Mouse (Mus musculus) liver, adult 2 months (tissue): ENCODE results near the gene Flg. TPM values are rescaled to one million over a fixed set of nuclear protein-coding genes. Genes with fewer than 3 reads are reported as not detected.

Experiments
- DNase-seq: peaks from one replicate; pipeline ENCODE4 v3.0.0-alpha.2; 2011; ENCODE audit warnings: low read depth, low spot score; ENCODE audit errors: extremely low read depth
- H3K27ac ChIP-seq: fragments of 200-500 bp; replicated peaks from 2 replicates; pipeline ENCODE4 v1.5.1; 2012; ENCODE audit warnings: low read depth, mild to moderate bottlenecking, control low read depth, inconsistent platforms, low read length; ENCODE audit not compliant: insufficient read depth
- H3K27me3 ChIP-seq: fragments of 200-500 bp; 2 replicates; pipeline ENCODE4 v1.6.1; 2012; ENCODE audit warnings: mild to moderate bottlenecking, moderate library complexity, low read length, inconsistent platforms; ENCODE audit not compliant: control insufficient read depth, insufficient read depth
- H3K36me3 ChIP-seq: fragments of 200-500 bp; 2 replicates; pipeline ENCODE4 v1.6.1; 2012; ENCODE audit warnings: low read length, inconsistent platforms; ENCODE audit not compliant: control insufficient read depth, insufficient read depth
- H3K4me1 ChIP-seq: fragments of 200-500 bp; 2 replicates; pipeline ENCODE4 v1.6.1; 2011; ENCODE audit warnings: low read length; ENCODE audit not compliant: control insufficient read depth, insufficient read depth
- H3K4me3 ChIP-seq: fragments of 200-500 bp; 2 replicates; pipeline ENCODE4 v1.5.1; 2011; ENCODE audit warnings: low read depth, mild to moderate bottlenecking, control low read depth, low read length, moderate library complexity; ENCODE audit not compliant: insufficient read depth
- H3K79me2 ChIP-seq: fragments of 200-500 bp; 2 replicates; pipeline ENCODE4 v1.6.1; 2012; ENCODE audit warnings: inconsistent platforms, mild to moderate bottlenecking, low read length, moderate library complexity; ENCODE audit not compliant: control insufficient read depth, insufficient read depth
- H3K9ac ChIP-seq: fragments of 200-500 bp; 2 replicates; pipeline ENCODE4 v1.6.1; 2012; ENCODE audit warnings: low read depth, mild to moderate bottlenecking, control low read depth, inconsistent platforms, low read length
- CTCF ChIP-seq: fragments of 200-500 bp; IDR thresholded peaks from 2 replicates; pipeline ENCODE4 v1.5.1; 2011; ENCODE audit warnings: low read depth, low read length, control low read depth
- POLR2A ChIP-seq: fragments of 200-500 bp; IDR thresholded peaks from 2 replicates; pipeline ENCODE4 v1.6.1; 2011; ENCODE audit warnings: low read length, control low read depth; ENCODE audit not compliant: insufficient read depth; ENCODE audit errors: extremely low read depth
- whole genome bisulfite sequencing: fragments of 180-500 bp; shearing (Covaris S2); methylation state at CpG from one replicate; pipeline ENCODE4 v1.1.7; 2018; 5-methylcytosine and 5-hydroxymethylcytosine counted together
- polyA plus RNA-seq: library from polyadenylated mRNA; depleted of rRNA; stranded (reverse); fragments of >200 nt; gene quantifications from 2 replicates; pipeline ENCODE4 v1.2.3, GENCODE M21; 2012; rRNA removed
- total RNA-seq: library from RNA; depleted of rRNA; stranded (reverse); fragments of >200 nt; gene quantifications from 2 replicates; pipeline ENCODE4 v1.2.3, GENCODE M21; 2014; rRNA removed

Gene Flg
- total and polyA plus RNA-seq, 2 experiments: not detected

DNA sequence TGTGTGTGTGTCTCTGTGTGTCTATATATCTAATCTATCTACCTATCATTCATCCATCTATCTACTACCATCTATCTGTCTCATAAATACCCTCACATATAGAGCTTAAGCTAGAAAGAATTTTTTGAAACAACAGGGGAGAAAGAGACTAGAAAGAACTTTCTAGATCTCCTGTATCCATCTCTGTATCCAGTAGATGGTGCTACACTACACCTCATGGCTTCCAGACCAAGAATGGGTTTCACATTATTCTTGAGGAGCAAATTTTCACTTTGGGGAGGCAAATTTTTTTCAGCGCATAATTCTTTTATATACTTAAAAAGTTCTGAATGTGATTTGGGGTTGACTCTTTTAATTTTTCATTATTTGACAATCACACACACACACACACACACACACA, 41.1 kb downstream of the Flg start:
- Histone ChIP-seq H3K4me1 (no peaks in the 10 kb centered on the region), H3K27me3 (no peaks in the 10 kb centered on the region), H3K36me3 (no peaks in the 10 kb centered on the region), H3K9ac (no peak overlapping the region), H3K4me3 (no peak overlapping the region), H3K27ac (no peak overlapping the region), H3K79me2 (no peaks in the 10 kb centered on the region)
- TF ChIP-seq CTCF (no peak), POLR2A (no peak)
- DNase-seq: no peak
- 87% methylated on average over 1 of the region's 1 CpGs for WGBS

DNA sequence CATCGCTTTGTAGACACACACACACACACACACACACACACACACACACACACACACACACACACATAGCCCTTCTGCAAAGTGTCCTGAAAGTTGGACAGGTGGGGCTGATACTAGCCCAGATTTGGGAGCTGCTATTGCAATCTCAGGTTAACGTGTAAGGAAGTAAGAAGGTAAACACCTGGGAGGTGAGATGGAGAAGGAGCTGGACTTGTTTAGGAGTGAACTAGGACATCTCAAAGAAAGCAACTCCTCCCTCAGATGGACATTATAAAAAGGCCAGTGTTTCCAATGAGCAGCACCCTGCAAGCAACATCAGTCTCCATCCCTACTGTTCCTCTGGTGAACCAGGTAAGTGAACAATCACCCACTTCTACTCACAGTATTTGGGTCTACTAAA, 46.1 kb downstream of the Flg start, which contains the start of gene Hrnr:
Gene Hrnr, plus strand, starts transcription at position 301 of the 400 bp plus-strand sequence.
- DNase-seq: no peak
- no peaks in the 10 kb centered on the region for H3K36me3 ChIP-seq
- no peaks in the 10 kb centered on the region for H3K79me2 ChIP-seq
- no peaks in the 10 kb centered on the region for H3K4me1 ChIP-seq
- H3K27me3 ChIP-seq: no peaks in the 10 kb centered on the region
- H3K9ac ChIP-seq: no peak within 1 kb of the TSS
- TF ChIP-seq POLR2A: no peak
- TF ChIP-seq CTCF: no peak
- 67% methylated on average over 2 of the region's 2 CpGs for WGBS
- H3K27ac ChIP-seq: no peak within 1 kb of the TSS
- H3K4me3 ChIP-seq: no peak within 1 kb of the TSS

DNA sequence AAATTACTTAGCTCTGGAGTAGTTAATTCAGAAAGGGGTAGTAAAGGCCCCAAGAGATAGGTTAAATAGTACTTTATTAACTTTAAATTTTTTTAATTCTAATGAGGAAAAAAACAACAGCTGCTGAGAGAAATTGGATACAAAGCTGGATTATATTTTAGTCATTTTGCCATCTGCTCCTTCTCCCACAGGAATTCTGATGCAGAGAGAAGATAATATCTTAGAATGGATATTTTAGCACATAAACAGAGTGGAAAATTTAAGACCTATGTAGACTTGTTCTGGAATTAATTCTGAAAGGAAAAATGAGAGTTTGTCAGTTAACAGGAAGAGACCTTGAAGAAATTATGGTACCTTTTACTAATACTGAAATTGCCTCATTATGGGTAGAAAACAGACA, 64.4 kb downstream of the Flg start:
- TF ChIP-seq CTCF: no peak
- H3K36me3 ChIP-seq: no peaks in the 10 kb centered on the region
- H3K4me1 ChIP-seq: no peaks in the 10 kb centered on the region
- H3K4me3 ChIP-seq: no peak overlapping the region
- H3K79me2 ChIP-seq: no peaks in the 10 kb centered on the region
- no peak for DNase-seq
- H3K27ac ChIP-seq: no peak overlapping the region
- H3K27me3 ChIP-seq: no peaks in the 10 kb centered on the region
- no peak overlapping the region for H3K9ac ChIP-seq

DNA sequence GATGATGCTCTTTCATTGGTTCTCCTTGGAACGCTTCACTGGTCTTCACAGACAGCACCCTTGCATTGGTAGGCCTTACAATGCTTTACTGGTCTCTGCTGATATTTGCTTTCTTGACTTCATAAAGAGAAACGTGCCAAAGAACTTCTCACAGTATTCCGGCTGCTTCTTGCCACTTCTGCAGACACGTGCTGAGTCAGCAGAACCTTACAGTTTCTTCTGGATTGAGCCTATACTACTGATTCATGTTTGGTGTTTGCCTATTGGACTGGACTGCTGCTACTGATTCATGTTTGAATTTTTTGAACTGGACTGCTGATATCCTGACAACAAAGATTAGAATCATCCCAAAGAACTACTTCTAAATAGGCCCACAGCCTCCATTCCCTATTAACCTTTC, 66.7 kb downstream of the Flg start:
- Histone ChIP-seq H3K36me3 (no peaks in the 10 kb centered on the region), H3K4me3 (no peak overlapping the region), H3K79me2 (no peaks in the 10 kb centered on the region), H3K4me1 (no peaks in the 10 kb centered on the region), H3K27ac (no peak overlapping the region), H3K27me3 (no peaks in the 10 kb centered on the region), H3K9ac (no peak overlapping the region)
- 80% methylated on average over 4 of the region's 4 CpGs for WGBS
- no peak for TF ChIP-seq CTCF
- no peak for TF ChIP-seq POLR2A
- no peak for DNase-seq

Other genes starting within 250 kb of the Flg start
- not detected in 2 replicates for gene Gm4858, start 204.7 kb upstream of the Flg start, total RNA-seq
- not detected in 2 replicates for gene Gm4858, start 204.7 kb upstream of the Flg start, polyA plus RNA-seq
- gene Crnn, start 128.7 kb upstream of the Flg start, total RNA-seq: not detected in 2 replicates
- not detected in 2 replicates for gene Crnn, start 128.7 kb upstream of the Flg start, polyA plus RNA-seq
- gene Flg2, start 76.2 kb upstream of the Flg start, total RNA-seq: not detected in 2 replicates
- gene Flg2, start 76.2 kb upstream of the Flg start, polyA plus RNA-seq: not detected in 2 replicates
- not detected in 2 replicates for gene Hrnr, start 46.2 kb downstream of the Flg start, total RNA-seq
- not detected in 2 replicates for gene Hrnr, start 46.2 kb downstream of the Flg start, polyA plus RNA-seq
- not detected in 2 replicates for gene Rptn, start 120.2 kb downstream of the Flg start, total RNA-seq
- gene Rptn, start 120.2 kb downstream of the Flg start, polyA plus RNA-seq: not detected in 2 replicates
- gene Tchh, start 168.8 kb downstream of the Flg start, total RNA-seq: under 0.01 and 0.09 TPM in 2 replicates
- gene Tchh, start 168.8 kb downstream of the Flg start, polyA plus RNA-seq: 0.02 and 0.04 TPM in 2 replicates
- not detected in 2 replicates for gene Tchhl1, start 195.2 kb downstream of the Flg start, total RNA-seq
- not detected in 2 replicates for gene Tchhl1, start 195.2 kb downstream of the Flg start, polyA plus RNA-seq
- gene S100a11, start 247.0 kb downstream of the Flg start, total RNA-seq: 3.0 and 5.4 TPM in 2 replicates
- 3.4 and 4.3 TPM in 2 replicates for gene S100a11, start 247.0 kb downstream of the Flg start, polyA plus RNA-seq